Mouse (Mus musculus) spleen, adult 10 weeks (tissue): ENCODE data around the gene Vmn1r222. TPM values are rescaled to one million over a fixed set of nuclear protein-coding genes. Genes with fewer than 3 reads are reported as not detected.

ENCODE experiments used
- polyA plus RNA-seq: library from polyadenylated mRNA; stranded (reverse); fragments of 350-450 nt; fragmentation: Illumina TruSeq; extraction: RNeasy Lipid Tissue Mini Kit (QIAGEN cat#74804); gene quantifications from one replicate; pipeline ENCODE4 v1.2.3, GENCODE M21; 2015; ENCODE audit warnings: low replicate concordance; ENCODE audit not compliant: insufficient read depth

Vmn1r222 gene
- not detected for polyA plus RNA-seq

DNA sequence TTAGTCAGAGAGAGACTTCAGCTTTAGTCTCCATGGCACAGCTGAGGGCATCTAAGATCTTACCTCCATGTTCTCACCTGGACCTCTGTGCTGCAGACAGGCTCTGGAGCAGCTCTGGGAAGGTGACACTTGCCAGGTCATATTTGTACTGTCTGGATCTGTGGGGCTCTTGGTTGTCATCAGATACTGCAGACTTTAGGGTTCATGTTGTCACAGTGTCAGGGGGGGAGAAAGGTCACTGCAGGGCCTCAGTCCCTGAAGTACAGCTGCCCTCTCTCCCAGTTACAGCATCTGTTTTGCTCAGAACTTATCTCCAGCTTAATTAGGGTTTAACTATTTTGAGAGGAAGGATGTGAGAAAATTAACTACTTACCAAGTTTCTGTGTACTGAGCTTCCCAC is at the start of gene Vmn1r222:
Gene Vmn1r222, minus strand, starts transcription at position 101 of the 400 bp plus-strand sequence.

GRCm38 (mm10) chr13:23246834-23247233 is 11.1 kb upstream of the Vmn1r222 start, which contains the start of gene Vmn1r223:
Gene Vmn1r223 (plus strand): TSS chr13:23247134.

DNA sequence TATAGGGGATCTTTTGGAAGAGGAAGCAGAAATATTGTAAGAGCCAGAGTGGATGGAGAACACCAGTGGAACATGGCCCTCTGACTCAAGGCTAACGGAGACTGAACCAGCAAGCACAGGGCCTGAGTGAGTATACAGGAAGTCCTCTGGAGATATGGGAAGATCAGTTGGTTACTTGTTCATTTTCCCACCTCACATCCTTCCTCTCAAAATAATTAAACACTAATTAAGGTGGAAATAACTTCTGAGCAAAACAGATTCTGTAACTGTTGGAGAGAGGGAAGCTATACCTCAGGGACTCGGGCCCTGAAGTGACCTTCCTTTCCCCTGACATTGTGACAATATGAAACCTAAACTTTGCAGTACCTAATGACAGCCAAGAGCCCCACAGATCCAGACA is 21.9 kb downstream of the Vmn1r222 start, which contains the start of gene Vmn1r221:
Gene Vmn1r221, plus strand, starts transcription at position 301 of the 400 bp plus-strand sequence.

DNA sequence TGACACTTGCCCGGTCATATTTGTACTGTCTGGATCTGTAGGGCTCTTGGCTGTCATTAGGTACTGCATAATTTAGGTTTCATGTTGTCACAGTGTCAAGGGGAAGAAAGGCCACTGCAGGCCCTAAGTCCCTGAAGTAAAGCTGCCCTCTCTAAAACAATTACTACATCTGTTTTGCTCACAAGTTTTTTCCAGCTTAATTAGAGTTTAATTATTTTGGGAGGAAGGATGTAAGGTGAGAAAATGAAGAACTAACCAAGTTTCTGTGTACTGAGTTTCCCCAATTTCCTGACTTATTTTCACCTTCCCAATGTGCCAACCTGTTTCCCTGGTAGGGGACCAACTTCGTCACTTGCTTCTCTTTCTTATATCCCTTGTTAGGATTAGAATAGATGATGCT is 47.9 kb downstream of the Vmn1r222 start, which contains the start of gene Vmn1r220:
Gene Vmn1r220, minus strand, starts transcription at position 101 of the 400 bp plus-strand sequence.

Other genes starting within 250 kb of the Vmn1r222 start
- not detected for gene Vmn1r213, start 228.3 kb downstream of the Vmn1r222 start, polyA plus RNA-seq
- gene Vmn1r214, start 205.5 kb downstream of the Vmn1r222 start, polyA plus RNA-seq, result not detected
- not detected for gene Vmn1r215, start 167.9 kb downstream of the Vmn1r222 start, polyA plus RNA-seq
- not detected for gene Vmn1r217, start 117.7 kb downstream of the Vmn1r222 start, polyA plus RNA-seq
- not detected for gene Vmn1r218, start 102.8 kb downstream of the Vmn1r222 start, polyA plus RNA-seq
- not detected for gene Vmn1r219, start 76.6 kb downstream of the Vmn1r222 start, polyA plus RNA-seq
- not detected for gene Vmn1r220, start 48.0 kb downstream of the Vmn1r222 start, polyA plus RNA-seq
- gene Vmn1r221, start 21.8 kb downstream of the Vmn1r222 start, polyA plus RNA-seq, result not detected
- not detected for gene Vmn1r223, start 11.2 kb upstream of the Vmn1r222 start, polyA plus RNA-seq
- gene Zfp322a, start 133.3 kb upstream of the Vmn1r222 start, polyA plus RNA-seq, result 40.2 TPM
- 3.6 TPM for gene Abt1, start 187.9 kb upstream of the Vmn1r222 start, polyA plus RNA-seq
- 0.23 TPM for gene Btn1a1, start 230.0 kb upstream of the Vmn1r222 start, polyA plus RNA-seq